Mouse (Mus musculus) A20 (cell line): ENCODE data around the gene Wdr4.
"Not testable (repeated sequence)": the region's sequence is repeated elsewhere in the genome, so short reads cannot be mapped to it uniquely, and the experiment has no call there.

Source experiments
- DNase-seq: peaks from one replicate; pipeline ENCODE4 v3.0.0-alpha.2; 2011; ENCODE audit warnings: low read depth, low spot score

Wdr4 gene

GRCm38 (mm10) chr17:31535871-31536629 is 16.3 kb upstream of the Wdr4 start:
- DNase-seq: no peak

DNA sequence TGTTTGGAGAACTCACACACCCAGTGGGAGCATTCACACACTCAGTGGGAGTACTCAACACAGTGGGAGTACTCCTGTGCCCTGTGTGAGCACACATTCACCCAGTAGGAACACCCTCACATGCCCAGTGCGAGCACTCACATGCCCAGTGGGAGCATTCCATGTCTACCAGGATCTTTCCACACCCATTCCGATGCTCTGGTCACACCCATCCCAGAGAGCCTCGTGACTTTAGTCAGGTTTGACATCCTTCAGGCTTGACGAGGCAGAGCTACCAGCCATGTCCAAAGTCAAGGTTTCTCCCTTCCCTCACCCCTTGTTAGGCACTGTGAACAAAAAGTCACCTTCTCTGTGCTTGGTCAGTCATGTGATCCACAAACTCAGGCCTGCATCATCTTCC is 15.6 kb upstream of the Wdr4 start:
- DNase-seq: peak; percentile 26

- not testable (repeated sequence) for DNase-seq
Measured at GRCm38 (mm10) chr17:31532331-31532730, 12.6 kb upstream of the Wdr4 start.

DNA sequence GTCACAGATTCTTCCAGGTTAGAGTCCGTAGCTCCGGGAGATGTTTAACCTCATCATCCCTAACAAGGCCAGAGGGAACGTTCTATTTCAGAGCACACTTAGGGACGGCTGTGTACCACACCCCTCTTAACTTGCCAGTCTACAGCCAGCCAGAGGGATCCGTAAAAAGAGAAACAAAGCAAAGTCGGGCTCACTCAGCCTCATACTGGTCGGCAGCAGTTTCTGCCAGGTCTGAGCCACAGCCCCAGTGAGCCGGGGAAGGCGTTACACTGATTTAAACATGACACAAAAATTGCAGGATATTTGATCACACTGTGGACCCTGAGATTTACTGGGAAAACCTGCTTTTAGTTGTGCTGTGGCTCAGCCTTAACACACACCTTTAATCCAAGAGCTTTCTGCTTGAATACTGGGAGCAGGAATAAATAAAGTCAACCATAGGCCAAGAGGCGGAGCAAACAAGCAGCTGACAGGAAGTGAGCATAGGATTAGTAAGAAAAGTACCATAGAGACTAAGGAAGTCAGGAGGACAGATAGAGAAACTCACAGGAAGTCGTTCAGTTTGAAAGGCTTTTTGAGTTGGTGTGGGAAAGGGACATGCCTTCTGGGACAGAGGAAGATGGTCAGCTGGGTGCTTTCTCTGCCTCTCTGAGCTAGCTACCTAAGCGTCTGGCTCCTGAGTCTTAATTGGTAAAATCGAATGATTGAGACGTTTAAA is 11.8 kb upstream of the Wdr4 start:
- no peak for DNase-seq

DNA sequence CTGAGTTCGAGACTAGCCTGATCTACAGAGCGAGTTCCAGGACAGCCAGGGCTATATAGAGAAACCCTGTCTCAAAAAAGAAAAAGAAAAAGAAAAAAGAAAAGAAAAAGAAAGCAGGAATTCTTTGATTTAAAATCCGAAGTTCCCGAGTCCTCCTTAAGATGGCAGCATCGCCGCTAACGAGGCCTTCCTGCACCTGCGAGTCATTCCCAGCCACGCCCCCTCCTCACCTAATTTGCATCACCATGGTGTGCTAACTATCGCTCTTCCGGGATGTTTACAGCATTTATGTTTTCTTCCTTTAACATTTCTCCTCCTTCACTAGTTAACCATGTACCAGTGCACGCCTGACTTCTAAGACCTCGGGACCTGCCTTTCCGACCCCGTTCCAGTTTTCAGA is 9.5 kb upstream of the Wdr4 start:
- DNase-seq: peak; percentile 87

GRCm38 (mm10) chr17:31525816-31526215 is 6.0 kb upstream of the Wdr4 start:
- no peak for DNase-seq

DNA sequence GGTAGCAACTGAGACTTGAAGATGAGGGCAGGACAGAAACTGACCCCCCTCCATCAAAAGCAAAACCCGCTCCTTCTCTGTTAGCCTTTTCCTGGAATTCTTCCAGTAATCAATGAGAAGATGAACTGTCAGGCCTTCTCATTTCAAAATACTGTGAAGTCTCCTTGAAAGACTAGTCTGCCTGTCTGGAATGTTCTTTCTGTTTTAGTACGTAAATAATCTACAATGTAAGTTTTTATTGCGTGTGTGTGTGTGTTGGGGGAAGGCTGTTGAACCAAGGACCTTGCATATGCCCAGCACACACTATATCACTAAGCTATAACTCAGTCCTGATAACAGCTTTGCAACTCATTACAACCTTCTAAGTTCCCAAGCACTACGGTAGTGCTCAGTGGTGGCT is 5.3 kb upstream of the Wdr4 start:
- no peak for DNase-seq

DNA sequence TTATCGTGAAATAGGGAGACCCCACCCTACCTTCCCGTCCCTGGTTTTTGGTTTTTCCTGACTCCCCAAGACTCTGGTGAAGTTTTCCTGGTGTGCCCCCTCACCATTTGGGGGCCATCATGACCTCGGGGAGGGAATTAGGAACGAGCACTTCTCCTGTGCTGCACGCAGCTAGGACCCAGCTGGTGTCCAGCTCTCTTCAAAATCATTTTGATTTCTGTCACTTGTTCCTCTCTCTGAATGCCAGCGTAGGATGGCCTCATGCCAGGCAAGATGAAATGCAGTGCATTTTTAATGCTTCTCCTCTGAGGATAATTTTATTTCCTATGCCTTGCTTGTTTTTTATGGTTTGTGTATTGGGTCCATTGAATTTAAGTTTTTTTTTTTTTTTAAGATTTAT is 2.2 kb upstream of the Wdr4 start:
- DNase-seq: no peak

DNA sequence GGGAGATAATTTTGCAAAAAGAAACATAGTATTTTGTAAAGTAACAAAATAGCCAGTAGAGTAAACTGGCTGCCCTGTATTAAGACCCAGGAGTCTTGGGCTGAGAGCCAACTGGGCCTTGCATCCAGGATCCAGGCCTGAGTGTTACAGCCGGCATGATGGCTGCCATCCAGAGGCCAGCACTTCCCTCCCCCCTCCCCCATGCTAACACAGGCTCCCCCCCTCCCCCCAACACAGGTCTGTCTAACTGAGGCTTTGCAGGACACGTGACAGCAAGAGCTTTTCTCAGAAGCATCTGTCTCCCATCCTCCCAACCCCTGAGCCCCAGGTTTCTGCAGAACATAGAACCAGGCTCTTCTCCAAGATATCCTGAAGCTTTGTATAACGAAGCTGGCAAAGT is 1.1 kb upstream of the Wdr4 start:
- DNase-seq: peak; percentile 64

DNA sequence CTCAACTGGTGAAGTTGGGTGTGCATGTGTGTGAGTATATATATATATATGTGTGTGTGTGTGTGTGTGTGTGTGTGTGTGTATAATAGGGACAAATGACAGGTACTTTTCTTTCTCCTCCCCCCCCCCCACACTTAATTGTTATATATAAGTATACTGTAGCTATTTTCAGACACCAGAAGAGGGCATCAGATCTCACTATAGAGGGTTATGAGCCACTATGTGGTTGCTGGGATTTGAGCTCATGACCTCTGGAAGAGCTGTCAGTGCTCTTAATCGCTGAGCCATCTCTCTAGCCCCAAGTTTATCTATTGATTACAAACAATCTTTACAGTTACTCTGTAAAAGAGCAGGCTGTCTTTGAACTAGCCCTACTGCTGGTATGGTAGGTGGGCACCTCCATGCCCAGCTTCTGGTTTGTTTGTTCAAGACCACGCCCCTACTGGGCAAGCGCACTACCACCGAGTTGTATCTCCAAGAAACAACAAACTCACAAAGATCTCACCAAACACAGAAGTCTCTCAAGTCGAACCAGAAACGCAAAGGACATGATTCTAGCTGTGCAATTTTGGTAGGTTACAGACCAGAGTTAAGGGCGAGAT is 335 bp downstream of the Wdr4 start:
- DNase-seq: no peak

DNA sequence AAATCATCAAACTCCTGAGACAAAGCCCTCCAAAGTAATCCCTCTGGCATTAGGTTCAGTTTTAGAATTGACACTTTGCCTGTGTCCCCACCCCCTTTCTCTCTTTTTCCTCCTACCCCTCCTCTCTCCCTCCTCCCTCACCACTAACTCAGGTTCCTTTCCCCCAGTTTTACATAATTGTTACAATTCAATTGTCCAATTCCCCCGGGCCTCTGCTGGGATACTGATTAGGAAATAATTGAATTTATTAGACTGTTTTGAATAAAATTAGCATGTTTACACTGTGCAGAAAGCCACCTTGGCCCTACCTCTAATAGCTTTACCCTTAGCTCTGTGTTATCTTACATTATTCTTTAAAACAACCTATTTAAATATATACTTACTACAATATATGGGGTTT is 5.1 kb downstream of the Wdr4 start:
- DNase-seq: no peak

GRCm38 (mm10) chr17:31512593-31512992 is 7.2 kb downstream of the Wdr4 start:
- DNase-seq: no peak

DNA sequence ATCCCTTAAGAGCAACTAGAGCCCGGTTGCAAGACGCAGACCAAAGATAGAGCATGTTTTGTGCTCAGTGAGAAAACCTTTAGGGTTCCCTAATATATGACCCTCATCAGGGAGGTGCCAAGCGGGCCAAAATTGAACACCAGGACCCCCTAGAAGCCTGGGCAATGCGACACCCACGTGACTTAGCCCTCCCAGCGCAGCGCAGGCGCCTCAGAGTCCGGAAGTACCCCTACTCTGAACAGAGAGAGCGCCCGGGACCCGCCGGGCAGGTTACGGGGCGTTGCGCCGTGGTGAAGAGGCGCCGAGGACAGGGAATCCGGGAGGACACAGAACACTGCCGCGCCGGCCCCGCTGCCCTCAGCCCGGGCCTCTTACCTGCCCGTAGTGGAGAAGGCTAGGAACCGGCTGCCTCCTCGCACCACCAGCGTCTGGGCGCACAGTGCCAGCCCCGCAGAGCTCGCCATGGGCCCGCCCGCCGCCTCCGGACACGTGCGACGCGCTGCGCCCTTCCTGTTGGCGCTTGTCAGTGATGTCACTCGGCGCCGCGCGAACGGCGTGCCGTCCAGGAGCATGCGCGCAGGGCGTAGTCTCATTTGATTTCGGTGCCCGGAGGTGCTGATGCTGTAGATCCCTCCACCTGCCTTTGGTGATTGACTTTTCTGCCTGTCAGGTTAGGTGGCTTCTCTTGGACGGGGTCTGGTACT is 7.8 kb downstream of the Wdr4 start:
- peak; percentile 94 for DNase-seq

GRCm38 (mm10) chr17:31510944-31511343 is 8.8 kb downstream of the Wdr4 start:
- peak; percentile 34 for DNase-seq

GRCm38 (mm10) chr17:31506282-31506681 is 13.5 kb downstream of the Wdr4 start:
- no peak for DNase-seq

- no peak for DNase-seq
Measured at GRCm38 (mm10) chr17:31505013-31505412, 14.8 kb downstream of the Wdr4 start.

DNA sequence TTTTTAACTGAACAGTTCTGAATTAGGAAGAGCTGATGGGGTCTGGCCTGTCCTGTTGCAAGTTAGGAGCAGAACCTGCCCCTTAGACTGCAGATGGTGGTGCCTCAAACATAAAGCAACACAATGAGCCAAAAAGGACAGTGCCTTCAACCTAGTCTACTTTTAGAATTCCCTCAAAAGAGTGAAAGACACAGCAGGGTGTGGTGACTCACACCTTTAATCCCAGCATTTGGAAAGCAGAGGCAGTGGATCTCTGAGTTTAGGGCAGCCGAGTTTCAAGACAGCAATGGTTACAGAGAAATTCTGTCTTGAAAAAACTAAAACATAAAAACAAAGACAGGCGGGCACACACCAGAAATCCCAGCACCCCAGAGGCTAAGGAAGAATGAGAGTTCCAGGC is 15.8 kb downstream of the Wdr4 start:
- no peak for DNase-seq

GRCm38 (mm10) chr17:31503337-31503736 is 16.4 kb downstream of the Wdr4 start:
- no peak for DNase-seq

- no peak for DNase-seq
Measured at GRCm38 (mm10) chr17:31502261-31502927, 17.4 kb downstream of the Wdr4 start.

DNA sequence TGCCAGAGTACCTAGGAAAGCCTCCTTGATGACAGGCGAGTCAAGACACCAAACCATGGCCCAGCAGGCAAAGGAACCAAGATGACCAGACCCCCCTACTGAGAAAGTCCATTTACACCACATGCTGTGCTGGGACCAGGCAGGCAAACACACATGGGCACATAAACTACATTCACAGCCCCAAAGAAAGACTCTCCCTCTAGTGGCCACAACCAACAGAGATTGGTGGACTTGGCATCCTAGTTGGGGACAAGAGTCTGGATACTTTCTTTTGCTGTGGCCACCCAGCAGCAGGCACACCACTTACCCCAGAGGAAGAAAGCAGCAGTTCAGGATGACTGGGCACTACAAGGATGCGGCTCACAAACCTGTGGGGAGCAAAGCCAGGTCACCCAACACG is 18.9 kb downstream of the Wdr4 start:
- no peak for DNase-seq

DNA sequence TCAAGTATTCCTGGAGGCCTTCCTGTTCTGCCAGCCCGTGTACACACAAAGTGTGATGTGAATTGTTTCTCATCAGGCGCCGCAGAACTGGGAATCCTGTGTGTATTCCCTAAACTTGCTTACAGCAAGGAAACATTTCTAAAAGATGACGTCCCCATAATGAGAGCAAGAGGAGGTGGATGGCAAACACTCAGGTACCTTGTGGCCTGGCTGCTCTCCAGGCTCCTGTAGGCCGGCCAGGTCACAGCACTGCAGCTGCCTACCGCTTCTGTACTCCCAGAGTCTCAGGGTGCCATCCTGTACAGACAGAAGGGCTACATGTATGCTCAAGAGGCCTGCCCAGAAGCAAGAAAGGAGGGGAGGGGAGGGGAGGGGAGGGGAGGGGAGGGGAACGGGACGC is 19.4 kb downstream of the Wdr4 start:
- no peak for DNase-seq

DNA sequence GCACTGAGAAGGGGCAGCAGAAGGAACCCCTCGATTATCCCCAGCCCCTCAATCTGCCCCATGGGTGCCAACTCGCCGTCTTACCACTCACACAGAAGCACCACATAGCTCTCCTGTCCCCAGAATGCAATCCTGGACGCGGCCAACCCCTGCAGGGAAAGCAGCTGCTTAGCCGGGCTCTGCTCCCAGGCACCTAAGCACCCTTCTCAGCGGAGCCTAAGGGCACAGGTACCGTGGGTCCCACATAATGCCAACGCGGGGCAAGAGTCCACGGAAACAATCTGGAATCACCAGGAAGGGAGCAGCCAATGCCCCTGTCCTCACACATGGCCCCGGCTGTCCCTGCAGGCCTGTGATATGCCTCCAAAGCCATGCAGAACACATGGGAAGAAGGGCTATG is 20.1 kb downstream of the Wdr4 start:
- DNase-seq: no peak
